Mouse (Mus musculus): ENCODE data around the gene Zscan5b. TPM values are rescaled to one million over a fixed set of nuclear protein-coding genes. Genes with fewer than 3 reads are reported as not detected.

The Zscan5b gene
- polyA plus RNA-seq, 1 experiment from 2014 or later, result not detected

DNA sequence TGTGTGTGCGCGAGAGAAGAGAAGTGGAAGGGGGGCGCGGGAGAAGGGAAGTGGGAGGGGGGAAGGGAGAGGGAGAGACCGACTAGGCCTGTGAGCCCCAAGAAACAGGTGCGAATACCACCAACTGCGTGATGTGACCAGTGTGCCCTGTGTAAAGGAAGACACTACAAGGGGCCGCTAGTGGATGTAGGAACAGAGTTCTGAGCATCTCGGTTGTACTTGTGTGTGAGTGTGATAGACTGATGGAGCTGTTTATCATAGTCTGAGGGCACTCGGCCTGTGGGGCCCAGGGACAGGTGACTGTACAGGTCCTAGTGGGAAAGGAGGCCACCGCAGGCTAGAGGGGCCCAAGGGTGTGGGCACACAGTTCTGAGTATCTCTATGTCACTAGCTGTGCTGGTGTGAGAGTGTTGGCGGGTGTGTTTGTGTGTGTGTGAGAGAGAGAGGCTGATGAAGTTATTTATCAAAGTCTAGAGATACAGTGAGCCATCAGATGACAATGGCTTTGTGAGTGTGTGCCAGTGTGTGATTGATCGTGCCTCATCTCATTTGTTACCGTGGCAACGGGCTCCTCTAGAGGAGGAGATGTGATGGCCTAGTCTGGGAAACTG, 64.9 kb downstream of the Zscan5b start:
- WGBS, result 22% methylated on average over 15 of the region's 15 CpGs

More for the DNA sequence above, 64.9 kb downstream of the Zscan5b start:
- peak overlapping the region; percentile 87 for H3K4me2 ChIP-seq (replicated peaks; ENCODE audit: low read depth)
- no peaks in the 10 kb centered on the region for H3K36me3 ChIP-seq (ENCODE audit: control insufficient read depth, insufficient read depth)
- peak overlapping the region; percentile 57 for H3K4me3 ChIP-seq (ENCODE audit: low read depth, low read length)
- no peak for ATAC-seq
- H3K9ac ChIP-seq (ENCODE audit: low read depth, low read length), result peak overlapping the region; percentile 45; the same call in 1 of the 2 replicates
- no peaks in the 10 kb centered on the region for H3K9me3 ChIP-seq (ENCODE audit: control insufficient read depth)
- no peak for TF ChIP-seq CTCF (IDR thresholded peaks at IDR 0.05; ENCODE audit: low read depth)
- H3K4me1 ChIP-seq (replicated peaks; ENCODE audit: control insufficient read depth, insufficient read depth, low read length), result no peaks in the 10 kb centered on the region
- H3K27ac ChIP-seq (ENCODE audit: low read depth, low read length), result no peak overlapping the region
- H3K27me3 ChIP-seq (replicated peaks; ENCODE audit: control insufficient read depth, insufficient read depth, low read length), result no peaks in the 10 kb centered on the region

Other genes starting within 250 kb of the Zscan5b start
- not detected in 2 replicates for gene Vmn1r65, start 211.3 kb upstream of the Zscan5b start, polyA plus RNA-seq (2015; fragmentation: Nextera tagmentation; extraction: Ambion mirVana)
- gene Nlrp4c, start 177.1 kb upstream of the Zscan5b start, polyA plus RNA-seq (2015; fragmentation: Nextera tagmentation; extraction: Ambion mirVana), result not detected in 2 replicates
- gene Zfp787, start 66.3 kb upstream of the Zscan5b start, polyA plus RNA-seq (2015; fragmentation: Nextera tagmentation; extraction: Ambion mirVana), result 42.2 and 46.5 TPM in 2 replicates
- 18.5 and 18.7 TPM in 2 replicates for gene Zfp444, start 50.1 kb upstream of the Zscan5b start, polyA plus RNA-seq (2015; fragmentation: Nextera tagmentation; extraction: Ambion mirVana)
- gene Galp, start 25.2 kb upstream of the Zscan5b start, polyA plus RNA-seq (2015; fragmentation: Nextera tagmentation; extraction: Ambion mirVana), result not detected in 2 replicates
- not detected in 2 replicates for gene Epp13, start 30.4 kb downstream of the Zscan5b start, polyA plus RNA-seq (2015; fragmentation: Nextera tagmentation; extraction: Ambion mirVana)
- gene Zfp667, start 64.3 kb downstream of the Zscan5b start, polyA plus RNA-seq (2015; fragmentation: Nextera tagmentation; extraction: Ambion mirVana), result 2.1 and 2.4 TPM in 2 replicates
- 1.2 and 1.7 TPM in 2 replicates for gene Zfp583, start 109.0 kb downstream of the Zscan5b start, polyA plus RNA-seq (2015; fragmentation: Nextera tagmentation; extraction: Ambion mirVana)
- 0.08 and 0.20 TPM in 2 replicates for gene Gm3854, start 121.5 kb downstream of the Zscan5b start, polyA plus RNA-seq (2015; fragmentation: Nextera tagmentation; extraction: Ambion mirVana)
- gene Zfp78, start 141.0 kb downstream of the Zscan5b start, polyA plus RNA-seq (2015; fragmentation: Nextera tagmentation; extraction: Ambion mirVana), result 0.82 and 1.1 TPM in 2 replicates
- gene Zfp28, start 161.0 kb downstream of the Zscan5b start, polyA plus RNA-seq (2015; fragmentation: Nextera tagmentation; extraction: Ambion mirVana), result 2.5 and 3.3 TPM in 2 replicates
- 0.04 and 0.14 TPM in 2 replicates for gene Smim17, start 176.4 kb downstream of the Zscan5b start, polyA plus RNA-seq (2015; fragmentation: Nextera tagmentation; extraction: Ambion mirVana)
- gene Gm20715, start 188.0 kb downstream of the Zscan5b start, polyA plus RNA-seq (2015; fragmentation: Nextera tagmentation; extraction: Ambion mirVana), result not detected in 2 replicates
- not detected in 2 replicates for gene Olfr1344, start 216.4 kb downstream of the Zscan5b start, polyA plus RNA-seq (2015; fragmentation: Nextera tagmentation; extraction: Ambion mirVana)
- gene Olfr1336, start 233.9 kb downstream of the Zscan5b start, polyA plus RNA-seq (2015; fragmentation: Nextera tagmentation; extraction: Ambion mirVana), result not detected in 2 replicates
- not detected in 2 replicates for gene Olfr1346, start 244.8 kb downstream of the Zscan5b start, polyA plus RNA-seq (2015; fragmentation: Nextera tagmentation; extraction: Ambion mirVana)

All from intestine, postnatal 0 days (tissue).